Mouse (Mus musculus) stomach, embryonic 16.5 days (tissue): ENCODE measurements at regions not wholly inside any gene's neighbourhood (a gene's known extent, or its start where the extent isn't known, plus 50 kb on each side); places are given as distances from the start of the nearest gene placed in this dataset.

Experiments
- ATAC-seq: fragments of 200-750 bp; cut with Nextera tagmentation; 2 replicates; pipeline ENCODE4 v1.8.0; 2017; ENCODE audit warnings: moderate number of reproducible peaks, moderate TSS enrichment; ENCODE audit not compliant: insufficient read depth, low FRiP score
- H3K27ac ChIP-seq: fragments of 300-500 bp; sonication (generic); 2 replicates; pipeline ENCODE4 v1.5.1; 2014; ENCODE audit warnings: low read length
- H3K27me3 ChIP-seq: fragments of 300-500 bp; sonication (generic); 2 replicates; pipeline ENCODE4 v1.6.1; 2014; ENCODE audit warnings: low read length, control low read depth, mixed read lengths; ENCODE audit not compliant: control insufficient read depth, insufficient read depth
- H3K36me3 ChIP-seq: fragments of 300-500 bp; sonication (generic); 2 replicates; pipeline ENCODE4 v1.6.1; 2014; ENCODE audit warnings: low read length; ENCODE audit not compliant: control insufficient read depth, insufficient read depth
- H3K4me1 ChIP-seq: fragments of 300-500 bp; sonication (generic); 2 replicates; pipeline ENCODE4 v1.6.1; 2014; ENCODE audit warnings: low read length, control low read depth, mixed read lengths; ENCODE audit not compliant: control insufficient read depth, insufficient read depth
- H3K4me2 ChIP-seq: fragments of 300-500 bp; sonication (generic); 2 replicates; pipeline ENCODE4 v1.6.1; 2014; ENCODE audit warnings: low read depth, low read length, mixed read lengths
- H3K4me3 ChIP-seq: fragments of 300-500 bp; sonication (generic); replicated peaks from 2 replicates; pipeline ENCODE4 v1.5.1; 2014; ENCODE audit warnings: mild to moderate bottlenecking, low read length
- H3K9ac ChIP-seq: fragments of 300-500 bp; sonication (generic); 2 replicates; pipeline ENCODE4 v1.6.1; 2014; ENCODE audit warnings: low read length
- H3K9me3 ChIP-seq: fragments of 300-500 bp; sonication (generic); replicated peaks from 2 replicates; pipeline ENCODE4 v1.6.1; 2016; ENCODE audit warnings: low read length, control low read depth; ENCODE audit not compliant: control insufficient read depth
- WGBS: fragments of 180-500 bp; shearing (Covaris S2); extraction: QIAGEN DNeasy Blood & Tissue Kit; methylation state at CpG from one replicate; pipeline ENCODE4 v1.1.7; 2014; 5-methylcytosine and 5-hydroxymethylcytosine counted together

DNA sequence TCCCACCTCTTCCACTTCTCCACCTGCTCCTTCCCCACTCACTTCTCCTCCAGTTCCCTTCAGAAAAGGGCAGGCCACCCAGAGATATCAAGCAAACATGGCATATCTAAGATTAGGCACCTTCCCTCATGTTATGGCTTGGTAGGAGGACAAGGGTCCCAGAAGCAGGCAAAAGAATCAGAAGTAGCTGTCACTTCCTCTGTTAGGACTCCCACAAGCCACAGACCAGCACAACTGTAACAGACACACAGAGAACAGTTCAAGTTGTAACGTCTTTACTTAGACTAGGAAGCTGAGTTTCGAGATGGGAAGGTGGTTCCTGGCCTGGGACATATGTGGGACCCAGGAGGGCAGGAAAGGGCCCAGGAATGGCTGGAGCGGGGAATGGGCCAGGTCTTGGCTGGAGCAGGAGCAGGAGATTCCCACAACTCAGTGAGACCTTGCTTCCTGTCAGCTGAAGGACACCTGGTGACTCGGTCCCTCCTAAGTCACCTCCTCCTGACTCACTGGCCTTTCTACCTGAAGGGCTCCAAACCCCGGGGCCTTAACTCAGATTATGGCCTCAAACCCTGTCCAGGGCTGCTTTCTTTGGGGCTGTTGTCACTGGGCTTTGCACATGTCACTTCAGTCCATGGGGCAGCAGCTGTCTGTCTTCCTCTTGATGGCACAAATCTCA, 304.2 kb downstream of the 4933412E24Rik start:
- WGBS = 78% methylated on average over 5 of the region's 5 CpGs
- Histone ChIP-seq H3K9me3 (no peaks in the 10 kb centered on the region), H3K4me1 (no peaks in the 10 kb centered on the region), H3K27ac (no peak overlapping the region), H3K27me3 (no peaks in the 10 kb centered on the region), H3K9ac (no peak overlapping the region), H3K36me3 (no peaks in the 10 kb centered on the region), H3K4me2 (no peak overlapping the region), H3K4me3 (no peak overlapping the region)
- ATAC-seq = no peak

- H3K4me2 ChIP-seq = no peak overlapping the region
- no peaks in the 10 kb centered on the region for H3K4me1 ChIP-seq
- no peaks in the 10 kb centered on the region for H3K36me3 ChIP-seq
- no peaks in the 10 kb centered on the region for H3K9me3 ChIP-seq
- no peaks in the 10 kb centered on the region for H3K27me3 ChIP-seq
- H3K4me3 ChIP-seq = no peak overlapping the region
- no peak for ATAC-seq
- 85% methylated on average over 2 of the region's 2 CpGs for WGBS
- H3K9ac ChIP-seq = no peak overlapping the region
- H3K27ac ChIP-seq = no peak overlapping the region
These were observed 306.5 kb downstream of the 4933412E24Rik start for GRCm38 (mm10) chr15:59709925-59710324.

DNA sequence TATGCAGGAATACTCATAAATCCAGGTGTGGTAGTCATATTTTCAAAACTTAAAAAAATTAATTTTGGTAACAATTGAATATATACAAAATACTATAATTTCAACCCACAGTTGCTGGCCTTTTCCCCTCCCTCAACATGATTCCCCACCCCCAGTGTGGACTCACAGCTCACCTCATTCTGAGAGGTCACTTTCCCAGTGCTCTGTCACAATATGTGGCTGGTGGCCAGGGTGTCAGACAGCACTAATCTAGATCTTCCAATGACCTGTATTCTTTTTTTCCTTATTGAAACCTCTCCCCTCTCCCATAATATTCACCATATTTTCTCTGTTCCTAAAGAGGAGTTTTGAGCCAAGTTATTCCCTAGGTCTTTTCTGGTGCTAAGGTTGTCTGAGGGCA, 308.0 kb downstream of the 4933412E24Rik start:
- H3K27me3 ChIP-seq = no peaks in the 10 kb centered on the region
- no peak overlapping the region for H3K27ac ChIP-seq
- H3K4me1 ChIP-seq = no peaks in the 10 kb centered on the region
- no peaks in the 10 kb centered on the region for H3K9me3 ChIP-seq
- H3K4me2 ChIP-seq = no peak overlapping the region
- ATAC-seq = no peak
- H3K9ac ChIP-seq = no peak overlapping the region
- no peaks in the 10 kb centered on the region for H3K36me3 ChIP-seq
- no peak overlapping the region for H3K4me3 ChIP-seq

DNA sequence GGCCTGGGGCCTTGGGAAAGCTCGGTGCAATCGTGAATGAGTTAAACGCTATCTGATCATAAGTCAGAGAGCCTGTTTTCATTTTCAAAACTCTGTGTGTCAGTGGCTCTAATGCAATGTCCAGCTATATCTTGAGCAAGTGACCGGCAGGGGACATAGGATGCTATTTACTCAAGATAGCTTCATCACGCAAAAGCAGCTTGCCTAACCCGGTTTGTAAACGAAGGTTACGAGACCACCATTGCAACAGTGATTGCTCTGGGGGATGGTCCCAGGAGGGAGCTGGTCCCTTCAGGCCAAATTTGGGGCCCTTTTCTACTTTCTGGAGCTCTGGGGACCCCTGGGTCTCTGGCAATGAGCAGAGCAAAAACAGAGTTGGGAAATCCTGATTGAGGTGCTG, 309.3 kb downstream of the 4933412E24Rik start:
- no peaks in the 10 kb centered on the region for H3K36me3 ChIP-seq
- H3K9me3 ChIP-seq = no peaks in the 10 kb centered on the region
- no peak for ATAC-seq
- WGBS = 57% methylated on average over 8 of the region's 8 CpGs
- H3K27ac ChIP-seq = no peak overlapping the region
- H3K4me1 ChIP-seq = no peaks in the 10 kb centered on the region
- H3K9ac ChIP-seq = no peak overlapping the region
- no peak overlapping the region for H3K4me2 ChIP-seq
- no peak overlapping the region for H3K4me3 ChIP-seq
- no peaks in the 10 kb centered on the region for H3K27me3 ChIP-seq
